Mouse (Mus musculus) brain, embryonic 14.5 days (tissue): ENCODE data around the gene Bloc1s6. TPM values are rescaled to one million over a fixed set of nuclear protein-coding genes. Genes with fewer than 3 reads are reported as not detected.

Experiments used
- DNase-seq: peaks from one replicate; pipeline ENCODE4 v3.0.0-alpha.2; 2011; ENCODE audit warnings: low read depth
- CTCF ChIP-seq: fragments of 200-500 bp; IDR thresholded peaks from 2 replicates; pipeline ENCODE4 v1.5.1; 2012; ENCODE audit warnings: inconsistent platforms, mild to moderate bottlenecking, moderate library complexity, borderline replicate concordance; ENCODE audit not compliant: insufficient read depth, insufficient read length; ENCODE audit errors: extremely low read depth
- POLR2A ChIP-seq: fragments of 200-500 bp; IDR thresholded peaks from 2 replicates; pipeline ENCODE4 v1.6.1; 2012; ENCODE audit warnings: mild to moderate bottlenecking, inconsistent platforms, borderline replicate concordance; ENCODE audit not compliant: poor library complexity, insufficient read depth, insufficient read length, severe bottlenecking; ENCODE audit errors: extremely low read depth
- polyA plus RNA-seq: library from polyadenylated mRNA; depleted of rRNA; stranded (reverse); fragments of >200 nt; gene quantifications from 2 replicates; pipeline ENCODE4 v1.2.3, GENCODE M21; 2012; rRNA removed

Bloc1s6 gene
- 70.4 and 73.2 TPM in 2 replicates for polyA plus RNA-seq

- TF ChIP-seq CTCF (no peak), POLR2A (peak; percentile 44; the same call in 1 of the 2 replicates)
- peak; percentile 98 for DNase-seq
Observed at GRCm38 (mm10) chr2:122737894-122738830, at the start of gene Bloc1s6. TSS of gene Bloc1s6 (plus strand) at chr2:122738503.

GRCm38 (mm10) chr2:122697526-122697925 is 40.8 kb upstream of the Bloc1s6 start:
- TF ChIP-seq CTCF (no peak), POLR2A (no peak)

GRCm38 (mm10) chr2:122701012-122701411 is 37.3 kb upstream of the Bloc1s6 start:
- no peak for DNase-seq
- no peak for TF ChIP-seq CTCF

More at GRCm38 (mm10) chr2:122697526-122697925, 40.8 kb upstream of the Bloc1s6 start:
- no peak for DNase-seq

- DNase-seq = no peak
- TF ChIP-seq CTCF = no peak
- no peak for TF ChIP-seq POLR2A
Observed at GRCm38 (mm10) chr2:122701871-122702180, 36.5 kb upstream of the Bloc1s6 start.

GRCm38 (mm10) chr2:122702181-122703036 is 35.9 kb upstream of the Bloc1s6 start, which contains the start of gene Slc30a4:
TSS of gene Slc30a4 (minus strand) at chr2:122702663.
- no peak for TF ChIP-seq CTCF
- peak; percentile 74 for TF ChIP-seq POLR2A
- DNase-seq = peak; percentile 91

GRCm38 (mm10) chr2:122704572-122704971 is 33.7 kb upstream of the Bloc1s6 start:
- TF ChIP-seq CTCF (no peak), POLR2A (no peak)
- DNase-seq = no peak

GRCm38 (mm10) chr2:122708080-122708479 is 30.2 kb upstream of the Bloc1s6 start:
- DNase-seq = no peak
- TF ChIP-seq POLR2A = no peak
- no peak for TF ChIP-seq CTCF

- no peak for TF ChIP-seq POLR2A
- TF ChIP-seq CTCF = no peak
Observed at GRCm38 (mm10) chr2:122709156-122709555, 29.1 kb upstream of the Bloc1s6 start.

GRCm38 (mm10) chr2:122711911-122712310 is 26.4 kb upstream of the Bloc1s6 start:
- no peak for DNase-seq
- no peak for TF ChIP-seq POLR2A
- no peak for TF ChIP-seq CTCF

More at GRCm38 (mm10) chr2:122709156-122709555, 29.1 kb upstream of the Bloc1s6 start:
- no peak for DNase-seq

- no peak for TF ChIP-seq CTCF
- no peak for TF ChIP-seq POLR2A
Observed at GRCm38 (mm10) chr2:122712848-122713247, 25.5 kb upstream of the Bloc1s6 start.

GRCm38 (mm10) chr2:122715148-122715692 is 23.1 kb upstream of the Bloc1s6 start:
- no peak for DNase-seq
- no peak for TF ChIP-seq POLR2A
- no peak for TF ChIP-seq CTCF

More at GRCm38 (mm10) chr2:122712848-122713247, 25.5 kb upstream of the Bloc1s6 start:
- no peak for DNase-seq

- no peak for DNase-seq
- TF ChIP-seq CTCF = no peak
- TF ChIP-seq POLR2A = no peak
Observed at GRCm38 (mm10) chr2:122716301-122716842, 21.9 kb upstream of the Bloc1s6 start.
